Mouse (Mus musculus) liver, embryonic 14.5 days (tissue): ENCODE measurements around the gene March6. TPM values are rescaled to one million over a fixed set of nuclear protein-coding genes. Genes with fewer than 3 reads are reported as not detected.

ENCODE experiments used
- ATAC-seq: fragments of 200-750 bp; cut with Nextera tagmentation; 2 replicates; pipeline ENCODE4 v1.8.0; 2017; ENCODE audit warnings: moderate number of reproducible peaks, mild to moderate bottlenecking, moderate library complexity; ENCODE audit not compliant: insufficient read depth
- DNase-seq, 3 experiments: peaks; one replicate each; pipeline ENCODE4 v3.0.0-alpha.2; 2012 to 2013; ENCODE audit warnings: low read depth in 3 of 3, low spot score in 3 of 3
- H3K27ac ChIP-seq: fragments of 300-500 bp; sonication (generic); 2 replicates; pipeline ENCODE4 v1.5.1; 2014; ENCODE audit warnings: moderate library complexity, mild to moderate bottlenecking, control low read depth, inconsistent platforms
- H3K27me3 ChIP-seq: fragments of 300-500 bp; sonication (generic); 2 replicates; pipeline ENCODE4 v1.6.1; 2014; ENCODE audit warnings: mild to moderate bottlenecking, low read length, moderate library complexity; ENCODE audit not compliant: control insufficient read depth, insufficient read depth
- H3K36me3 ChIP-seq: fragments of 300-500 bp; sonication (generic); replicated peaks from 2 replicates; pipeline ENCODE4 v1.6.1; 2014; ENCODE audit warnings: low read depth; ENCODE audit not compliant: control insufficient read depth, insufficient read depth
- H3K4me1 ChIP-seq, 2 experiments: fragments of 200-500 bp in 1 of 2; fragments of 300-500 bp in 1 of 2; sonication (generic) in 1 of 2; replicated peaks; 2 replicates each; pipeline ENCODE4 v1.6.1; 2012 to 2014; ENCODE audit warnings: antibody characterized with exemption in 1 of 2, inconsistent platforms in 1 of 2, low read length in 1 of 2; ENCODE audit not compliant: control insufficient read depth in 2 of 2, insufficient read depth in 2 of 2
- H3K4me2 ChIP-seq: fragments of 300-500 bp; sonication (generic); 2 replicates; pipeline ENCODE4 v1.6.1; 2014; ENCODE audit warnings: low read depth, mild to moderate bottlenecking, control low read depth, moderate library complexity
- H3K4me3 ChIP-seq, 2 experiments: fragments of 200-500 bp in 1 of 2; fragments of 300-500 bp in 1 of 2; sonication (generic) in 1 of 2; 2 replicates each; pipeline ENCODE4 v1.5.1; 2012 to 2014; ENCODE audit warnings: low read depth in 2 of 2, low read length in 2 of 2, mild to moderate bottlenecking in 2 of 2, control low read depth in 1 of 2, inconsistent platforms in 1 of 2, moderate library complexity in 1 of 2; ENCODE audit not compliant: insufficient read depth in 1 of 2
- H3K9ac ChIP-seq: fragments of 300-500 bp; sonication (generic); replicated peaks from 2 replicates; pipeline ENCODE4 v1.6.1; 2014; ENCODE audit warnings: mild to moderate bottlenecking, control low read depth, moderate library complexity
- H3K9me3 ChIP-seq: fragments of 300-500 bp; sonication (generic); 2 replicates; pipeline ENCODE4 v1.6.1; 2016; ENCODE audit warnings: low read length, mixed read lengths; ENCODE audit not compliant: control insufficient read depth
- CTCF ChIP-seq: IDR thresholded peaks from 2 replicates; pipeline ENCODE4 v1.5.1; 2016; ENCODE audit warnings: antibody characterized with exemption, low read depth, control low read depth
- EP300 ChIP-seq: IDR thresholded peaks from 2 replicates; pipeline ENCODE4 v1.6.1; 2016; ENCODE audit warnings: antibody characterized with exemption, low read depth
- whole genome bisulfite sequencing: fragments of 180-500 bp; shearing (Covaris S2); extraction: QIAGEN DNeasy Blood & Tissue Kit; methylation state at CpG from one replicate; pipeline ENCODE4 v1.1.7; 2014; ENCODE audit not compliant: insufficient replicate concordance; 5-methylcytosine and 5-hydroxymethylcytosine counted together
- polyA plus RNA-seq, 2 experiments: library from polyadenylated mRNA; depleted of rRNA in 1 of 2; stranded (reverse) in 1 of 2; unstranded in 1 of 2; fragments of >200 nt; fragmentation: Nextera tagmentation in 1 of 2; extraction: Ambion mirVana in 1 of 2; gene quantifications; 2 replicates each; pipeline versions ENCODE4 v1.2.1 to v1.2.3; 2012 to 2014

March6 gene
- polyA plus RNA-seq, 2 experiments, result 9.0 to 12.7 TPM

DNA sequence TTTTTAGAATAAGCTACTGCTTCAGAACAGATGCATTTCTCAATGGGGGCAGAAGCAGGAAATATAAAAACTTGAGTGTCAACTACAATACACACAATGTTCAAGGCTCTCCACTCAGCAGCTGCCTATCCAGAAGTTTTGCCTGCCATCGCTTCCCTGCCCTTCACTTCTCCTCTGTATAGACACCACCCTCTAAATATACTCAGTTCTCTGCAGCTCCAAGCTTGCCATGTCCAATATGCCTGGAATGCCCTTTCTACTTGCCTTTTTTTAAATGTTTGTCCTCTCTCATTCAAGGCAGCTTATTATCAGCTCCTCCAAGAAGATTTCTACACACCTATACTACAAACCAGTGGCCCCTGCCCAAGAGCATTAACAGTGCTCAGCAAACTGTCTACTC lies 54.2 kb downstream of the March6 start:
- no peaks in the 10 kb centered on the region for H3K9me3 ChIP-seq
- H3K9ac ChIP-seq, result no peak overlapping the region
- H3K27ac ChIP-seq, result no peak overlapping the region
- no peak for TF ChIP-seq CTCF
- TF ChIP-seq EP300, result no peak
- H3K4me2 ChIP-seq, result no peak overlapping the region
- H3K4me3 ChIP-seq, result no peak overlapping the region
- no peaks in the 10 kb centered on the region for H3K4me1 ChIP-seq
- peaks cover 50% of the 10 kb centered on the region for H3K36me3 ChIP-seq
- ATAC-seq (no peak), DNase-seq (no peak)
- 92% methylated on average over 1 of the region's 1 CpGs for WGBS
- H3K27me3 ChIP-seq, result no peaks in the 10 kb centered on the region

DNA sequence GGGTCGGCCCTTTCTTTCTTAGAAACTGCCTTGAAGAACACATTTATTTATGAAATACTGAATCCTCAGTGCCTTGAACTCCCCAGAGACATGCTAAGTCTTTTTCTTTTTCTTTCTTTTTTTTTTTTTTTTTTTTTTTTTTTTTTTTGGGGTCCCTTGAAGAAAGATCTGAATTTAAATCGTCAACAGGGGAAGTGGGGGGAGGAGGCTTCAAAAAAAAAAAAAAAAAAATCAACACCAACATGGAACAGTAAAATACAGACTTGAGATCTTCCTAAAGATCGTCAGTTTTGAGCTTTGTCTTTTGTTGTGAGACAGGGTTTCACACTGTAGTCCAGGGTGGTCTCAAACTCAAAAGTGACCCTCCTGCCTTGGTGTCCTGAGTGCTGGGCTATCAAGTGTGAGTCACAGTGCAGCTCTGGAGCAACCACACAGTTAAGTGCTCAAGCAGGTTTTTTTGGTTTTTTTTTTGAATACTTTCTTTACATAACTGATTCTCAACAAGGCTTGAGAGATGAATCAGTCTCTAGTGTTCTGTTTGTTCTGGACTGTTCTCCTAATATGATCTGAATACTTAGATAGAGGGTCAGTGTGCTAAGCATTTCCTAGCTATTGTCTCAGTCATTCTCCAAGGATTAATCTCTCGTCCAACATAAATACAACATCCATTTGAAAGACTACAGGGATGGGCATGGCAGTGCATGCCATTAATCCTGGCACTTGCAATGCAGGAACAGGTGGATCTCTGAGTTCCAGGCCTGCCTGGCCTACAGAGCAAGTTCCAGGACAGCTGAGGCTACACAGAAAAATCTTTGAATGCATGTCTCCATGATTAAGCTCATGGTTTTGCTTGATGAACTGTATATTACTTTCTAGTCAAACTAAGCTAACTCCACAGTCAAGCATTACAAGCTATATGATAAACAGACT lies 57.9 kb downstream of the March6 start:
- 66% methylated on average over 4 of the region's 4 CpGs for WGBS
- H3K27me3 ChIP-seq, result no peaks in the 10 kb centered on the region
- H3K36me3 ChIP-seq, result peaks cover 36% of the 10 kb centered on the region
- no peak overlapping the region for H3K4me2 ChIP-seq
- no peak for ATAC-seq
- no peak for DNase-seq
- no peak overlapping the region for H3K4me3 ChIP-seq
- H3K27ac ChIP-seq, result no peak overlapping the region
- no peaks in the 10 kb centered on the region for H3K9me3 ChIP-seq
- TF ChIP-seq EP300, result no peak
- TF ChIP-seq CTCF, result no peak
- H3K4me1 ChIP-seq, result no peaks in the 10 kb centered on the region
- no peak overlapping the region for H3K9ac ChIP-seq

DNA sequence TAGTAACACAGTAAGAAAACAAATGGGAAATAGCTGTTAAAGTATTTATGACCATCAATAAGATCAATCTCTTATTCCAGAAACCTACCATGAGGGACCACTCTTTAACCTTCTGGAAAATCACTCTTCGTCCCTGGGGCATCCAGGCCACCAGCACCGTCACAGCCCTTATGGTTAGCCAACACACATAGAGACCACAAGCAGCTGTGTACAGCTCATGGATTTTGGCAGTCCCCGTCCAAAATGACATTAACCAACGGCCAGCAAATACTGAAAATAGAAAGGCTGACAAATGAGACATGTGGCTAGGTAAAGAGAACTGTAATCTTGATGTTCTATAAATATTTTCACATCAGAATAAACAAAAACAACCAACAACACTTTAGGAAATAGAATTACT lies 59.3 kb downstream of the March6 start:
- Histone ChIP-seq H3K4me3 (no peak overlapping the region), H3K9me3 (no peaks in the 10 kb centered on the region), H3K27me3 (no peaks in the 10 kb centered on the region), H3K9ac (no peak overlapping the region), H3K4me1 (no peaks in the 10 kb centered on the region), H3K27ac (no peak overlapping the region), H3K36me3 (peaks cover 41% of the 10 kb centered on the region), H3K4me2 (no peak overlapping the region)
- 84% methylated on average over 4 of the region's 4 CpGs for WGBS
- no peak for DNase-seq
- no peak for TF ChIP-seq CTCF
- no peak for TF ChIP-seq EP300
- ATAC-seq, result no peak

DNA sequence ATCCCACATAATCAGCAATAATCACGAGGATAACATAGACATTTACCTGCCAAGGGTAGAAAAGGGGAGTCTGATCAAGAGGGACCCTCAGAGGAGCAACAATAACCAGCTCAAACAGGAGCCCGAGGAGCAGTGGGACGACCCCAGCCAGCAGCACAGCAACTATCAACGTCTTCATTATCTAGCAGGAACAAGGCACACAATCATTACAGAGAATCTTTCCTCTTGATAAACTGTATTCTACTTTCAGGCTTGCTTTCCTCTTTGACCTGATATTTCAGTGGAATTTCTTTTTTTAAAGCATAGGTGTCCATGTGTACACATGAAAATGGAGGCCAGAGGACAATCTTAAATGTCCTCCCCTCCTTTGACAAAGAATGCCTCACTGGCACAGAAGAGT lies 61.4 kb downstream of the March6 start:
- 52% methylated on average over 4 of the region's 4 CpGs for WGBS

DNA sequence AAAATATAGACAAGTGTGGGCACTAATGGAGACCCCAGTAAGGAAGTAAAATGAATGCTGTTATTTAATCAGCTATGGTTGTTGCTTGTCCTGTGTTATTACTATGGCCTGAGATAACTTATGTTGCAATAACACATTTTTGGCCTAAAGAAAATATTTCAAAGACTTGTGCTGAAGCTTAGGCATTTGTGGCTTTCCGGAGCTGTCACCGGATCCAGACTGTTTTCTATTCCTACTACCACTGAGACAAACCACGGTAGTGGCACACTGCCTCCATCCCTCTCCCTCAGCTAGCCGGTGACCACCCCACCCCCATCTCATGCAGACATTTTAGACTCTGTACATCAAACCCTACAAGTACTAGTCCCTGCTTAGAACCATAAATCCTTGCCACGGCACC lies 62.0 kb downstream of the March6 start:
- no peak for ATAC-seq
- H3K9me3 ChIP-seq, result no peaks in the 10 kb centered on the region
- TF ChIP-seq CTCF, result no peak
- TF ChIP-seq EP300, result no peak
- H3K27ac ChIP-seq, result no peak overlapping the region
- WGBS, result 84% methylated on average over 5 of the region's 5 CpGs
- no peaks in the 10 kb centered on the region for H3K4me1 ChIP-seq
- H3K9ac ChIP-seq, result no peak overlapping the region
- no peak for DNase-seq
- peaks cover 45% of the 10 kb centered on the region for H3K36me3 ChIP-seq
- H3K27me3 ChIP-seq, result no peaks in the 10 kb centered on the region
- H3K4me2 ChIP-seq, result no peak overlapping the region
- no peak overlapping the region for H3K4me3 ChIP-seq

More for the DNA sequence above, 61.4 kb downstream of the March6 start:
- H3K36me3 ChIP-seq, result peaks cover 47% of the 10 kb centered on the region
- no peak overlapping the region for H3K27ac ChIP-seq
- H3K4me3 ChIP-seq, result no peak overlapping the region
- H3K9me3 ChIP-seq, result no peaks in the 10 kb centered on the region
- no peak overlapping the region for H3K9ac ChIP-seq
- H3K27me3 ChIP-seq, result no peaks in the 10 kb centered on the region
- no peak overlapping the region for H3K4me2 ChIP-seq
- H3K4me1 ChIP-seq, result no peaks in the 10 kb centered on the region
- no peak for TF ChIP-seq CTCF
- TF ChIP-seq EP300, result no peak
- no peak for DNase-seq
- no peak for ATAC-seq
